Mouse (Mus musculus): ENCODE measurements around the gene Eno2.

Eno2 gene

GRCm38 (mm10) chr6:124765951-124766350, 3.5 kb downstream of the Eno2 start:
- no peak for DNase-seq (ENCODE audit: low read depth, low spot score)

- peak; percentile 96 for DNase-seq (ENCODE audit: low read depth, low spot score)
Measured at GRCm38 (mm10) chr6:124759259-124759658, 10.2 kb downstream of the Eno2 start.

DNA sequence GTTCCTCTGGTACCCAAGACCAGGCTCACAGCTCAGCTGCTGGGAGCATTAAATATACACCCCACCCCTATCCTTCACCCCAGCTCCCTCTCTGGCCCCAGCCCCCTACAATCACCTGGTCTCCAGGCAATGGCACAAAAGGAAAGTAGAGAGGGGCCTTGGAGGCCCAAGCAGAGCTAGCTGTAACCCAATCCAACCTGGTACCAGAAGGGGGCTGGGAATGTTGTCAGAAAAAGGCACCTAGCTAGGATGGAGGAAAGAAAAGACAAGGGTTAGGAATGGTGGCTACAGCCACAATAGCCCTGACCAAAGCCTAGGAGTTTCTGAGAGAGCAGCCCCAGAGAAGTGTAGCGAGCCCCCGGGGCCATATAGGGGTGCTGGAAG, 10.6 kb downstream of the Eno2 start:
- DNase-seq (ENCODE audit: low read depth, low spot score), result no peak

GRCm38 (mm10) chr6:124757909-124758848, 11.3 kb downstream of the Eno2 start:
- DNase-seq (ENCODE audit: low read depth, low spot score), result peak; percentile 92

DNA sequence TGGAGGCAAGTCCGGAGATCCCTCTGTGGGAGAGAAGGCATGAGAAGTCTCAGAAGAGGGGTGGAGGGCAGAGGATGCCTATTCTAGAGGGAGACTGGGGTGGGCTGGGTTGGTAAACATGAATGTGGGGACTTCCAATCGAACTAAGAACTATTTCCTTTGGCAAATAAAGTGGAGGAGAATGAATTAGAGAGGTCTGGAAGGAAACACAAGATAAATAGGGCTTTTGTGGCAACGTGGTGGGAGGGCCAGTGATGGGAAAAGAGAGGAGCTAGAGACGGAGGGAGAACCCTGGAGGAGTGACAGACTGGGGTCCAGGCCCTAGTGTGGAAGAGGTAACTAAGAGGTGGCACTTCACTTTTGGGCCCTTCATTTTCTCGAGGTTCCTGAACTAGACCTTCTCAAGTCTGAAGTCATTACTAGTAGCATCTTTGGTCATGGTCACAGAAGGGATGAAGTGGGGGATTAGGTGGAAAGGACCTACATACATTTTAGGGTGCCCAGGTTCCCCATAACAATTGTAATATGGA, 12.1 kb downstream of the Eno2 start:
- DNase-seq (ENCODE audit: low read depth, low spot score), result no peak

DNA sequence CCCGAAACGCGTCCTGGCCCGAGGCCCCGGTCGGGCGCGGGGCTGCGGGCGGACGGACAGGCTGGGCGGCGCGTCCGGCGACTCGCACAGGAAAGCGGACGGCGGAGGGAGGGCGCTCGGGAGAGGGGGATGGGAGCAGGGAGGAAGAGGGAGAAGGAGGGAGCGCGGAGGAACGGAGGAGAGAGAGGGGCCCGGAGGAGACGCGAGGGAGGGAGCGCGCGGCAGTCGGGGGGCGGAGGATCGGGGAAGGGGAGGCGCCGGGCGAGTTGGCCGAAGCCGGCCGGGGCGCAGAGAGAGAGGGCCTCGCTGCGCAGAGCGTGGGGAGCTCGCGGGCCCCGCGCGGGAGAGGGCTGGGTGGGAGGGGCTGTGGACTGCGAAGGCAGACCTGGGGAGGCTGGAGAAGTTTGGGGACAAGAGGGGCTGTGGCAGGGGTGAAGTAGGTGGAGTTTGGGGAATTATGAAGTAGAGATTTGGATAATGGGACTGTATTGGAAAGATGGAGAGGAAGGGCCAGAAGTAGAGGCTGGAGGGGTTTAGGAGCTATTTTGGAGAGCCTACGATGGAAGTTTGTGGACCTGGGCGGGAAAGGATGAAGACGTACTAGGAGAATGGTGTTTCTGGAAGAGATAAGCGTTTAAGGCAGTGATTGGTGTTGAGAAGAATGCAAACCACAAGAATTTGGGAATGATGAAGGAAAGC, 12.7 kb downstream of the Eno2 start:
- DNase-seq (ENCODE audit: low read depth, low spot score), result peak; percentile 91

DNA sequence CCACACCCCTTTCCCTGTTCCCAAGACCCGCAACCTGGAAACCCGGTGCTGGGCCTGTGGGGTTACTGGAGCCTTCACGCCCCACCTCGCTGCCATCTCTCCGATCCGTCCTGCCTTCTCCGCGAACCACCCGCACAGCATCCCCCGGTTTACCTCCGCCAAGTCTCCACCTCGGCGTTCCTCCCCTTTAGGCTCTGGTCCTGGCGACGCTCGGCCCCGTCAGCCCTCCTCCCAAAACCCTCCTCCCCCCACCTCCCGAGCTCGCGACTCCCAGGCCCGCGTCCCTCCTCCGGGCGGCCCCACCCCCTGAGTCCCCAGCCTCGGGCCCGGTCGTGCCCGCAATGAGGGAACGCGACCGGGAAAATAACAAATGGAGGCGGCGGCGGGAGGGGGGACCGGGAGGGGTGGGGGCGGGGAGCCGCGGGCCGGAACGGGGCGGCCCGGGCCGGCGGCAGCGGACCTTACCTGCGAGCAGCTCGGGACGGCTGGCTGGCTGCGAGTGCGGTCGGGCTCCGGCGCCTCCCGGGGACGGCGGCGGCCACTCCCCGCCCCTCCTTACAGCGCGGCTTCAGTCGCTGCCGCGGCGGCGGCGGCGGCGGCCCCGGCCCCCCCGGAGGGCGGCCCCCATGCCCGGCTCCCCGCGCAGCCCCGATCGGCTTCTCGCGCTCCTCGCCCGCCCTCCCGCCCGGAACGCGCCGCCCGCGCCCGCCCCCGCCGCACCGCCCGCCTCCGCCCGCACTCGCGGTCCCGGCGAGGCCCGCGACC, 13.5 kb downstream of the Eno2 start, which contains the start of the genes Gm45234 and Atn1:
TSS of gene Gm45234 (minus strand) at position 191 of the 765 bp plus-strand sequence.
TSS of gene Atn1 (minus strand) at position 694 of the 765 bp plus-strand sequence.
- DNase-seq (ENCODE audit: low read depth, low spot score), result peak; percentile 89

DNA sequence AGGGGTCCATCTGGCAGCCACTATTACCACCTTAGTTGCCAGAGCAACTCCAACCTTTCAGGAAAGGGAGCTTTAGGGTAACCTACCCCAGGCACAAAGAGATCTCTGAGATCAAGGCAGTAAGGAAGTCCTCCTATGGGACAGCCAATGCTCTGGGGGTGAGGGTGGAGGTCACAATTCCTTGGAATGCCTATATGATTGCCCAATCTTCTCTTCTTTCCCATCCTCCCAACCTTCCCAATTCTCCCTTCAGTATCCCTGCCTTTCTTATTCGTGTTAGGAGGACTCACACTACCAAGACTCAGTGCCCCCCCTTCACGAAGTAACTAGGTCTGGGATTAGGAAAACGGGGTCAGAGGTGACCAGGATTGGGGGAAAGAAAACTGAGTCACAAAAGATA, 14.2 kb downstream of the Eno2 start:
- DNase-seq (ENCODE audit: low read depth, low spot score), result no peak

GRCm38 (mm10) chr6:124753861-124754260, 15.6 kb downstream of the Eno2 start:
- no peak for DNase-seq (ENCODE audit: low read depth, low spot score)

DNA sequence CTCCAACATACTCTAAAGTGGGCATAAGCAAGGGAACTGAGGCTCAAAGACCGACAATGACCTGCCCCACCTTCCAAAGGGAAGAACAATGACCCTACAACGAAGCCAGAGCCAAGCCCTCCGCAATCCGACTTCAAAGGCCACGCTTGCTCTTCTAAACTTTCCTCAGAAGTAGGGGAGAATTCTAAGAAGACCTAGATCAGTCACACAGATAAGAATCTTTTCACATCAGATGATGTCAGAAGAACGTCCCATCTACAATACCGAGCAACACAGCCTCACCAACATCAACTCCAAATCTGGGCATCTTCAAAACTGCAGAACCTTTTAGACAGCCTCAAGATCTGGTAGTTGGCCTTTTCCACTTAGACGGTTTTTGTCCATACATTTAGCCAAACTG, 19.1 kb downstream of the Eno2 start:
- no peak for DNase-seq (ENCODE audit: low read depth, low spot score)

DNA sequence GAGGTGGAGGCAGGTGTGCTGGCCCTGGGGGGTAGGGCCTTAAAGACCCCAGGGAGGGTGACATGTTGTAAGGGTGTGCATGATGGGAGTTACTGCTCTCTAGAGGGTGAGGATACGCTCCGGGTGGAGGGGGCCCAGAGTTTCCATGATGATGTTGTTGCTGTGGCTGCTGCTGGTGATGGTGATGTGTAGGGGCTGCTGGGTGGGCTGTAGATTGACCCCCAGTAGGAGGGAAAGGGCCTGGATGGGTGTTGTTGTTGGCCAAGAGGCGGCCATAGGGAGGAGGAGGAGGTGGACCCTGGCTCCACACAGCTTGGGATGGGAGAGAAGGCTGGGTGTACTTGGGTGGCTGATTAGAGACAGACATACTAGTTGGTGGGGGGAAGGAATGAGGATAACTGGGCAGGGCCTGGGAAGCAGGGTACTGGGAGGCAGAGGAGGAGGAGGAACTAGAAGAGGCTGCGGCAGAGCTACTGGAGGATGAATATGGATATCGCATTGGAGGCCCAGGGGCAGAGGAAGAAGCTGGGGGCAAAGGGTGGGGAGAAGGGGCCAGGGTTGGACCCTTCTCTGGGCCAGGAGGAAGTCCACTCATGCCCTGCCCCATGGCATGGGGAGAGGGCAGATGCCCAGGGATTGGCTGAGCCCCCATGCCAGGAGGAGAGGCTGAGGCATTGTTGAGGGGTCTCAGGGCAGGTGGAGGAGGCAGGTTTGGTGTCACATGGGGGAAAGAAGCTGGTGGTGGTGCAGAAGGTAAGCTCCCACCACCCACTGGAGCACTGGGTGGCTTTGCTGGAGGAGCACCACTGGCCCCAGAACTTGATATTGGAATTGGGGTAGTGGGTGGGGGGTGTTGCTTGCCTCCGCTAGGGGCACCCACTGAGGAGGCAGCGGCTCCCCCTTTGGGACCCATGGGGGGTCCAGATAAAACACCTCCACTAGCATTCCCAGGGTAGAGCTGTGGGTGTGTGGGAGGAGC, 22.5 kb downstream of the Eno2 start:
- no peak for DNase-seq (ENCODE audit: low read depth, low spot score)

- DNase-seq (ENCODE audit: low read depth, low spot score), result no peak
Measured at GRCm38 (mm10) chr6:124746296-124746605, 23.2 kb downstream of the Eno2 start.

DNA sequence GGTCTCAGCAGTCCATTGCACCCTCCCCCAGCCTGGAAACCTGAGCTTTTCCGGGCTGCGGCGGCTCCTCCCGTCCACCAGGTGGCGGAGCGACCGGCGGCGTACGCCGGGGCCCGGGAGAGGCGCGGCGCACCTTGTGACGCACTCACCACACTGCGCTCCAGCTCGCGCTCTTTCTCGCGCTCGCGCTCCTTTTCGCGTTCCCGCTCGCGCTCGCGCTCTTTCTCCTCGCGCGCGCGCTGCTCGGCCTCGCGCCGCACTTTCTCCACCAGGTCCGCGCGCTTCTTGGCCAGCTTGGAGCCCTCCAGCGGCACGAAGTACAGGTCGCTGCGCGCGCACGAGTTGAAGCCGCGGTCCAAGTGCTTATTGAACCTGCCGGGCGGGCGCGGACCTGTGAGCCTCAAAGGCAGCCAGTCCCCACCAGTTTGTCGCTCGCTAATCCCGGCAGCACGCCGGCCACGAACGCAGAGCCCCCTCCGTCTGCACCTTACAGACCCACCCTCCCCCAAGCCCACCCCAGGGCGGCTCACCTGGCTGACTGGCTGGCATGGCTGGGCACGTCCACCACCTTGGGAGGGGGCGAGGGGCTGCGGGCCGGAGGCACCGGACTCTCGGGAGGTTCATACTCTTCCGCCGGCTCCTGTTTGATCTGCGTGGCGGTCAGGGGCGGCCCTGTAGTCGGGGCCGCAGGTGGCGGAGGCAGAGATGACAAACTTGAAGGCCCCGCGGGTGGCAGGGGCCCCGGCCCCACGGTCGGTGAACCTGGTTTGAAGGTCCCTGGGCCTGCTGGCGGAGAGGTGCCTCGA, 23.8 kb downstream of the Eno2 start:
- peak; percentile 99 for DNase-seq (ENCODE audit: low read depth, low spot score)

- peak; percentile 65 for DNase-seq (ENCODE audit: low read depth, low spot score)
Measured at GRCm38 (mm10) chr6:124744755-124745321, 24.6 kb downstream of the Eno2 start.

DNA sequence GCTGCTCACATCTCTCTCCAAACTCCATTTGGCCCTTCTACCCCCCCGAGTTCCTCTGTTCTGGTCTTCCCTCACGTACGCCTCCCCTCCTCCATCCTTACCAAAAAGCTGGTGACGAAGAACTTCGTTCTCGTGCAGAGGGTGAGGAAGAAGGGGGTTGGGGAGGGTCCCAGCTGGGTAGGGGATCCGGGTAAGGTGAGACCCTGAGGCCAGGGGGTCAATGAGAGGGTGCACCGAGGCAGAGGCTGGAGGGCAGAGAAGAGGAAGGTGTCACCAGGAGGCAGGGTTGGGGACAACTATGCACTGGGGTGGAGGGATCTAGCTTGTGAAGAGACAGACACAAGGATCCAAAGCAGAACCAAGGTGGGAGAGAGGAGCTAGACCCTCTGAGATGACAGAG, 25.8 kb downstream of the Eno2 start:
- no peak for DNase-seq (ENCODE audit: low read depth, low spot score)

DNA sequence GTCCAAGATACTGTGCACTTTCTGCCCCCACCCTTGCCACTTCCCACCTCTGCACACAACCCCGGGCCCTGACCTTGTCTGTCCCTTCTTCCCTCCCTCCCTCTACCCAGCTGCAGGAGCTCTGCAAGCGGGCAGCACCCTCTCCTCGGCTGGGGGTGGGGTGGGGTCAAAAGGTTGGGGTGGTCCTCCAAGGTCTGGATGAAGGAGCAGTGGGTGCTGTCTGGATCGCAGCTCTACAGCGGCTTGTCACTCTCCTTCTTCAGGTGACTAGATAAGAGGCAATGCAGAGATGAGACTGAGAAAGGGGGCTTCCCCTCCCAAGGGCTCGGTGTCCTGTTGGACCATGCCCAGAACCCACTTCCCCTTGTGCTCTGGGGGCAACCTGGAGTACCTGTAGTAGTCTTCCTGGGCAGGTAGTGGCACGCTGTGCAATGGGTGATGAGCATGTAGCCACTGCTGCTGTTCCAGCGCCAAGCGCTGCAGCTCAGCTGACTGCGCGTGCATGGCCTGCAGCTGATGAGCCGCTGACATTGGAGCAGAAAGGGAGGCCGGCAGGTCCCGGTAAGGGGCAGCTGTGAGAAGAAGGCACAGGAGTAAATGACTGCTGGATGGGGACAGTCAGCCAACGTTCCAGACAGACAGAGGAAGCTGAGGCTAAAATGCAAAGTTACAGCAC, 26.5 kb downstream of the Eno2 start:
- no peak for DNase-seq (ENCODE audit: low read depth, low spot score)

DNA sequence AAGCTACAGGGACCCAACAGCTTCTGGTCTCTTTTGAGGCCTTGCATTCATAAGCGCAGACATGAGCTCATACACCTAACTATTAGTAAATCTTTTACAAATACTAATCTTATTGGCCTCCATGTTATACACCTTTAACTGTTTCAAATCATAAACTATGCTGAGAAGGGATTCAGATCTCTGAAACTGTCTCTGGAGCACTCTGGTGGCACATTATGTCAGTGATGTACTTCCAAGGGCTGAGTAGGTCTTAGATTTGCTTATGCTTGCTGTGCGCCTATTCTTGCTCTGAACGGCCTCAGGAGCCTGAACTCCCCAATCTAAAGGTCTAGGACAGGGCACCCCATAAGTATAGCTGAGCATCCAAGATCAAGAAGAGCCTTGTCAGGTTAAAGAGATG, 27.6 kb downstream of the Eno2 start:
- DNase-seq (ENCODE audit: low read depth, low spot score), result no peak

DNA sequence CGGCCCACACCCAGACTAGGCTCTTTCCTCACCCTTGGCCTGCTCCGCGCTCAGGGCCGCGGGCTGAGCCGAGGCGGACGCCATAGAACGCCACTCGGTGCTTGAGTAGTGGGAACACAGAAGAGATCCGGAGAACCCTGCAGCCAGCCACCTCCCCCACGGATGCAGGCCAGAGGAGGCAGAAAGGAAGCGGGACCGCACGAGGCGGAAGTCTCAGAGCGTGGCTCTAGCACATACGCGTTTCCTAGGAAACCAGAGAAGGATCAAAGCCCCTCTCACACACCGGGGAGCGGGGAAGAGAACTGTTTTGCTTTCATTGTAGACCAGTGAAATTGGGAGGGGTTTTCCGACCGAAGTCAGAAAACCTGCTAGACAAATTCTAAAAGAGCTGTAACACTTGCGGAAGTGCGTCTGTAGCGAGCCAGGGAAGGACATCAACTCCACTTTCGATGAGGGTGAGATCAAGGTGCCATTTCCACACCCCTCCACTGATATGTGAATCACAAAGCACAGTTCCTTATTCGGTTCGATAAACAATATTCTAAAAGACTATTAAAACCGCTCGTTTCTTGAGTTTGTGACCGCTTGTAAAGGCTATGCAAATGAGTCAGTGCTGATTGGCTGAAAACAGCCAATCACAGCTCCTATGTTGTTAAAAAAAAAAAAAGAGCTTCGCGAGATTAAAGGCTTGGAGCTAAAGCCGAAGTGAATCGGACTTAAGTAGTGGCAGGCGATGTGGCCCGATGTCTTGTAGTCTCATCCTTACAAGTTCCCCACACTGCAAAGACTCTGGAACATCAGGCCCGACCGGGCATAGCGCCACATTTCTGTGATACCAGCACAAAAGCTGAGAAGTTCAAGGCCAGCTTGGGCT, 28.3 kb downstream of the Eno2 start, which contains the start of gene Grcc10:
TSS of gene Grcc10 (minus strand) at position 487 of the 874 bp plus-strand sequence.
- DNase-seq (ENCODE audit: low read depth, low spot score), result peak; percentile 97
